Mouse (Mus musculus) common myeloid progenitor, adult 5-6 weeks (primary cell): Measurements from ENCODE around the gene Lhfpl5. TPM values are rescaled to one million over a fixed set of nuclear protein-coding genes. Genes with fewer than 3 reads are reported as not detected.
A peak's percentile ranks its signal among the peaks of the same experiment; 100 is the strongest.

Experiments used
- ATAC-seq: replicated peaks from 2 replicates; pipeline ENCODE4 v1.8.0; 2016; ENCODE audit warnings: low read depth, mild to moderate bottlenecking, moderate TSS enrichment, inconsistent platforms; ENCODE audit not compliant: poor library complexity, severe bottlenecking
- total RNA-seq: library from RNA; stranded (forward); fragments of 200-1000, 187-1606 nt; gene quantifications from 2 replicates; pipeline ENCODE4 v1.2.3, GENCODE M21; 2017

Lhfpl5 gene
- total RNA-seq, 1 experiment from 2014 or later = not detected

DNA sequence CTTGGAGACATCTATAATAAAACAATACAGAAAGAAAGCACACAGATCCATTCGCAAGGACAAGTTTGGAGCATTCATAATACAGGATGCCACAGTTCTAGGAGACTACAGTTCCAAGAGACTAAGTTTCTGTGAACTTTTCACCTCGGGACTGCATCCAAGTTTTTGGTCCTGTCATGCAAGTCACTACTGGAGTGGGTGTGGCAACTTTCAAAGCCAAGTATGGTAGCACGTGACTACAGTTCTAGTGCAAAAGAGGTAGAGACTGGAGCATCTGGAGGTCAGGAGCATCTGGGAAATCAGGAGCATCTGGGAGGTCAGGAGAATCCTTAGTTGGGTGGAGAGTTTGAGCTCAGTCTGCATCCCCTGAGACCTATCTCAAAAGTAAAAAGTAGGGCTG lies 3.6 kb upstream of the Lhfpl5 start:
- ATAC-seq = no peak

- ATAC-seq = no peak
These were observed 2.9 kb upstream of the Lhfpl5 start for GRCm38 (mm10) chr17:28572521-28572920.

- no peak for ATAC-seq
These were observed 2.5 kb upstream of the Lhfpl5 start for GRCm38 (mm10) chr17:28572941-28573340.

- ATAC-seq = peak; percentile 82
These were observed 5.0 kb downstream of the Lhfpl5 start for GRCm38 (mm10) chr17:28580396-28580795.

GRCm38 (mm10) chr17:28581056-28581455 lies 5.6 kb downstream of the Lhfpl5 start:
- ATAC-seq = no peak

DNA sequence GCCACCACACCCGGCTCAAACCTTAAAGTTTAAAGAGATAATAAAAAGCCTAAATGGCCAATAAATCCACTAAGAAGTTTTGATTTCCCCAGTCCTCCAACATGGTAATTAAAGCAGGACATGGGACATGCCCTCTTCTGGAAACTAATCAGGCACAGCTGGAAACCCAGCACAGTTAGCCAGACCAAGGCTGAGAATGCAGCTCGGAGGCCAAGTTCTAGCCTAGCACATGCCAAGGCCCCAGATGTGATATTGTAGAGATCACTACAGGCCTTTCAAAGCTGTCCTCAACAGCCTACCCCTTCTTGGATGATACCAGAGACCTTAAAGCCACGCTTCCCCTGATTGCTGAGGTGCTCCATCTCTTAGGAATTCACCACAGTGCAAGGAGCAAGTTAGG lies 11.1 kb downstream of the Lhfpl5 start:
- ATAC-seq = no peak

- ATAC-seq = no peak
These were observed 13.2 kb downstream of the Lhfpl5 start for GRCm38 (mm10) chr17:28588591-28588990.

DNA sequence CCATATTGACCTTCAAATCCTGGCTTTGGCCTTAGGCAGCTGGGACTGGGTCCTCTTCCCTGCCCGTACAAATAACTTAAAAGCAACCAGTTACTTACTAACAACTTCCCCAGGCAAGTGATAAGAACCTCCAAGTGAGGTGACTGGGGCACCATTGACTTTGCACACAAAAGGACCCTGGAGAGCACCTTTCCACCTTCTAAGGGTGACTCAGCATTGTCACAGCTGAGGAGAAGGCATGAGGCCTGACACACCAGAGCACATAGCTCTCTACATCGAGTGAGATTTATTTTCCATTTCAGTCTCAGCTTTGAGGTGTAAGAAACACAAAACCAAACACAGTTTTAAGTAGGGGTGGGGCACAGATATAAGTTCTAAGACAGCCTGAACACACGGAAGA lies 15.2 kb downstream of the Lhfpl5 start:
- no peak for ATAC-seq

DNA sequence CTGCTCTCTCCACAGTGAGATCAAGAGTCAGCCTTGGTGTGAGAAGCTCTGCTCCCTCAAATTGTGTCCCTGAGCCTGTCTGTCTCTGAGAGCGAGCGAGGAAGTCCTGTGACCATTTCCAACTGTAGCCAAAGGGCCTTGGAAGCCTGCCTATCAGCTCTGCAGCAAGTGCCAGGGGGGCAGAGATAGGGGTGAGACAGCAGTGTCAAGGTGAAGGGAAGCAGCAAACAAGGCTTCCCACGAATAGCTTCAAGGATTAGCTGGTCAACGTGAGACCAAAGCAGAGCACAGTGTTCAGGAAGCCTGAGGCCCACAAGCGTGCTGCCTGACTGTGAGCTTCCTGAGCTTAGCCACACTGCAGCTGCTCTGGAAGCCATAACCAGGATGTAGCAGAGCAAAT lies 16.0 kb downstream of the Lhfpl5 start:
- peak; percentile 38; the same call in 1 of the 2 replicates for ATAC-seq

DNA sequence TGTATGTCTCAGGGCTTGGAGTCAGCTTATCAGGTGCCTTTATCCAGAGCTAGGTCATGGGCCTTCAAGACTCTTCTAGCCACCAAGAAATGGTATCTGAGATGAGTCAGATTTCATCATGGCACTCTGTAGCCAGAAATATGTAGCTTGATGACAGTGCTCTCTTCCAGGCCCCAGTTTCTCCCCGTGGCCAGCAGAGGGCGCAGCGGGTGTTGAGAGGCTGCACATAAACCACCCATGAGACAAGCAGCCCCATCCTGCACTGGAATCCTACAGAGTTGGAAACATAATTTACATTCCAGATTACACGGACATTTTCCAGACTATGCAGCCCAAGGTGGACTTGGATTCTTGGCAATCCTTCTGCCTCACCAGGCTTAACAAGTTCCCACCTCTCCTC lies 17.6 kb downstream of the Lhfpl5 start:
- ATAC-seq = peak; percentile 81

GRCm38 (mm10) chr17:28593965-28594364 lies 18.5 kb downstream of the Lhfpl5 start:
- no peak for ATAC-seq

GRCm38 (mm10) chr17:28600780-28601179 lies 25.3 kb downstream of the Lhfpl5 start:
- no peak for ATAC-seq

DNA sequence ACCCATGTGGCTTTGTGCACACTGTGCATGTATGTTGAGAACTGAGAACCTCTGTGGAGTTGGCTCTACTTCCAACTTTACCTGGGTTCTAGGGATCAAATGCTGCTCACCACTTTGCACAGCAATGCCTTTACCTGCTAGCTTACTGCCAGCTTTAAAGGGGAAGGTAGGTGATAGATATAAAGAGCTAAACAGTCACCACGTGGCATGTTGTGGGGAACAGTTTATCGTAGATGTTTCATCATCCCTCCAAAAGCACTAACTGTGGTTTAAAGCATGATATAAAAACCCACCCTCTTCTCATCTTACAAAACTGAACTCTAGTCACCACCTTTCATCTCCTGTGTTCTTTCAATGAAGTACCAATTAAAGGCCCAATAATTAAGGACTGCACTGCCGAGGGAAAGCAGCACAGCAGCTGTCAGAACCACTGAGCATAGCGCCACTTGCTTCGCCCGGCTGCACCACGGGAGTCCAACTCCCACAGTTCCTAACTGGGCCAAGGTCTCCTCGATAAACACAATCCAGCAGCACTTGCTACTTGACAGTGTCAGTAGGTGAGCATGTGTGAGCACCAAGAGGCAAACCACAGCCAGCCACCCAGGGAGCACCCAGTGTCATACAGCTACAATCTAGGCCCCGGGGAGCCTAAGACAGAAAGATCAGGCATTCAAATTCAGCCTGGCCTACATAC lies 26.3 kb downstream of the Lhfpl5 start:
- ATAC-seq = no peak

DNA sequence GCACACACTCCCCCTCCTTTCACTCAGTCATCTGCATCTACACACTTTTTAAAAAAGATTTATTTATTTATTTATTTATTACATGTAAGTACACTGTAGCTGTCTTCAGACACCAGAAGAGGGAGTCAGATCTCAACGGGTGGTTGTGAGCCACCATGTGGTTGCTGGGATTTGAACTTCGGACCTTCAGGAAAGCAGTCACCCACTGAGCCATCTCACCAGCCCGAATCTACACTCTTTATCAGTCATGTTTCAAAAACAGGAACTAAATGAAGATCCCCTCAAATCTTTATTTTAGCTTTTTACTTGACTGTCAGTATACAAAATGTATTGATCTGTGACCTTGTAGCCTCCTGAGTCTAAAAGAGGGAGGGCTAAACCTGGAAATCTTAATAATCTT lies 34.1 kb downstream of the Lhfpl5 start:
- no peak for ATAC-seq

- ATAC-seq = 0 out of 2 replicates have a peak, but pooled peaks have one; percentile 15
These were observed 37.2 kb downstream of the Lhfpl5 start for GRCm38 (mm10) chr17:28612603-28613002.

- ATAC-seq = no peak
These were observed 37.7 kb downstream of the Lhfpl5 start for GRCm38 (mm10) chr17:28613096-28613495.

DNA sequence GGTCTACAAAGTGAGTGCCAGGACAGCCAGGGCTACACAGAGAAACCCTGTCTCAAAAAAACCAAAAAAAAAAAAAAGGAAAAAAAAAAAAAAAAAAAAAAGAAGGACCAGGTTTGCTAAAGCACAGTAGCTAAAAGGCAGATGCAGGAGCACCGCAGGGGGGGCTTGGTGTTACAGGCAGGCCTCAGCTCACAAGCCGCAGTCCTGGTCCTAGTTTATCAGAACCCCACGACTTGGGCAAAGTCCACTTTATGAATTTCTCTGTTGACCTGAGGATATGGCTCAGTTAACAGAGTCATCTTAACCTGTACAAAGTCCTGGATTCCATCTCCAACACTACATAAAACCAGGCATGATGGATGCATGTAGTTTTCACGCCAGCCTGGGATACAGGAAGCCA lies 39.9 kb downstream of the Lhfpl5 start:
- ATAC-seq = no peak

- no peak for ATAC-seq
These were observed 42.2 kb downstream of the Lhfpl5 start for GRCm38 (mm10) chr17:28617636-28618035.

DNA sequence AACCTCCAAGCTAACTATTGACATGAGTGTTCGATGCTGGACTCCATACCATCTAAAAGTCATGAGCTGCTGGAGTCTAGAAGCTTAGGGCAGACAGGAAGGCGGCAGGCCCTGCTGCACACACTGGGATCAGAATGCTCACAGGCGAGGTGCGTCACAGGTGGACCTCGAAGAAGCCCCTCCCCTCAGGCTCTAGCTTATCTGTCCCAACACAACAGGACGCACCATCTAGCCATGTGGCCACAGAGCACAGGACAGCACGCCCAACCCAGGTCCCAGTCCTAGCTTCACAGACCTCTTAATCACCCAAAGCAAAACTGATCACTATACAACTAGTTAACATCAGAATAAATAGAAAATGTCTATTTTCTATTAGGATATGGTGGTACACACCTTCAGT lies 42.7 kb downstream of the Lhfpl5 start:
- 0 out of 2 replicates have a peak, but pooled peaks have one; percentile 19 for ATAC-seq

DNA sequence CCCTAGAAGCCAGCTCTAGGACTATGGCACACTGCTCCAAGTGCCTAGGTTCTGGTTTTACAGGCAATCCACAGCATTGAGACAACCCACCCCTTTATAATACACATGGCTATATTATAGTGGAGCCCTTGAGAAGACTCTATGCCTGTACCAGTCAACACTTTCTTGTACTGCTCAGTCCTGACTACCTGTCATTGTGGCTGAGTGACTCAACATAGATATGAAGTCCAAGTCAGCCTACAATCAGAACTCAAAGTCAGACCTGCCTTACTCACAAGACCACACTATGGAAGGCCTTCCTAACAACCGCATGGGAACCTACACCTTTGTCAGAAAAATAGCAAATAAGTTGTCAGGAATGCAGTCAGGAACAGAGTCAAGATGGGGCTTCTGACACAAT lies 43.3 kb downstream of the Lhfpl5 start:
- no peak for ATAC-seq

DNA sequence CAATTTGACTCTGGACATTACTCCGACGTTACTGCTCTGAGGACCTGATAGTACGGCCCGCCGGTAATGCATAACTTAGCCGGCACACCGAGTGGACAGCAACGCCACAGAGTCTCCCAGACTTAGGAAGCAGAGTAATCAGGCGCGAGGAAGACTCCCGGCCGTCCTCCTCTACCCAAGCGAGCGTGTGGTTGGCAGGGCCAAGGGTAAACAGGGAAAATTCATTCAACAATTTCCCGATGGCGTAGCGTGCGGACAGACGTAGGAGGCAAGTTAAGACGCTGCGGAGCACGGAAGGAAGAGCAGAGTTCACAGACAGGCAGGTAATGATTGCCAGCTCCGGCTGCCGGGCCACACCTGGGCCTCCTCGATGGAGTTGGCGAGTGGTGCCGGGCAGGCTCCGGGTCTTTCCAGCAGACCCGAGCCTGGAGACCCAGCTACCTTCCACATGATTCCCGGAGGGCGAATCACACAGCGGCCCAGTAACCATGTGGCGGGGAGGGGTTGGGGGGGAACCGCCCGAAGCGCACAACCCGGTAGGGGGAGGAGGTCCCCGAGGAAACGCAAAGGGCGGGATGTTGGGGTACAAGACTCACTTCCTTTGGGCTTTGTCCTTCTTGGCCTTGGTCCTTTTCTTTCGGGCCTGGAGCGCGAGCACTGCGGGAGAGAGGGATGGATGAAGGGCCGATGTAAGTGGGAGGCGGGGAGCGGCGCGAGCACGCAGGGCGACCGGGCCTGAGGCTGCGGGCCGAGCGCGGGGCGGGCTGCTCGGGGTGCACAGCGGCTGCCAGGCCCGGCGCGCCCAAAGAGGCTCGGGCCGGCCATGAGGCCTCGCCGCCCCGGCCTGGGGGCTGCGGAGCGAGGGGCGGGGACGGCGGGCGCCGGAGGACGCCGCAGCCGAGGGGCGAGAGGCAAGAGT lies 46.2 kb downstream of the Lhfpl5 start:
- peak; percentile 37 for ATAC-seq
